Mouse (Mus musculus): ENCODE measurements around the gene Cep85l.

- TF ChIP-seq CTCF (IDR thresholded peaks at IDR 0.05; ENCODE audit: low read depth) (no peak), EP300 (optimal IDR thresholded peaks at IDR 0.05) (no peak)
Measured at GRCm38 (mm10) chr10:53382696-53383365, 3.1 kb upstream of the Cep85l start.

All from stomach, postnatal 0 days (tissue).